Comparison of ENCODE assay signal across 7 mouse cellular contexts in the genomic region with DNA sequence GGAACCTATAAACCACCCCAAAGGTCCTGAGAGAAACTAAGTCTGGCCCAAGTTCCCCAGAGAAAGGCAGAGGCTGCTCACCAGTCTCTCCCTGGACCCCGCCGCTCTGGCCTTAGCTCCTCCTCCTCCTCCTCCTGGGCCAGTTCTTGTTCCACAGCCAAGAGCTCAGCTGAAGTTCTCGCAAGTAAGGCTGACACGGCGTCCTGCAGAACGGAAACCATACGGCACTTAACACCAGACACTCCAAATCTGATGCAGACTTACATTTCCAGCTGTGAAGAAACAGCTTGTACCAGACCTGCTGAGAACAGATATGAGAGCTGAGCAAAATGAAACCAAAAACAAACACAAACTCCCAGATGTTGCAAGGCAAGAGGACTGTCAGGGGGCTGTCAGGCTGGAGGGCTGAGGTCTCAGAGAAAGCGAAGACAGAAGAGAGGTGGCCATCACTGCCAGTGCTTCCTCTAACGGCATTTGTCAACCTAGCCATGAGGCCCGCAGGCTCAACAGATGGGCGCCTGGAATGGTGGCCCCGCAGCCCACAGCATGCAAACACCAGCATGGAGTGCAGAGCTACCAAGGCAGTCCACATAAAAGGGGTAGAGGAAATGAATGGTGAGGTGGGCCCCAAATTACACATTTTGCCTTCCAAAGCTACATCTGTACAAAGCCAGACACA. TPM values are rescaled to one million over a fixed set of nuclear protein-coding genes. Genes with fewer than 3 reads are reported as not detected.
DNase-seq lines count a peak whose midpoint lies in the region; ATAC-seq and TF ChIP-seq lines count a peak whose summit lies in the region.

No protein-coding gene starts in this region.

- H3K9me3 ChIP-seq in embryonic facial prominence, embryonic 13.5 days = no peaks in the 10 kb centered on the region
- H3K9me3 ChIP-seq in heart, embryonic 12.5 days (replicated peaks) = no peaks in the 10 kb centered on the region
- no peaks in the 10 kb centered on the region for H3K9me3 ChIP-seq in limb, embryonic 10.5 days (replicated peaks)
- H3K9me3 ChIP-seq in megakaryocyte, embryonic 14.5 days = no peaks in the 10 kb centered on the region

- no peak for DNase-seq in left cerebral cortex, adult 2 months (ENCODE audit: extremely low spot score in 1 of 2, low spot score in 2 of 2)
- DNase-seq in left cerebral cortex, adult 11 months (ENCODE audit: low spot score) = no peak
- DNase-seq in limb, embryonic 10.5 days (ENCODE audit: low spot score) = peak; percentile 46
- DNase-seq in thymus, postnatal 36 days = peak; percentile 19 to 26

- ATAC-seq in embryonic facial prominence, embryonic 13.5 days (ENCODE audit: insufficient number of reproducible peaks, insufficient read depth, low FRiP score, low TSS enrichment, low read depth) = no peak
- peak; percentile 58 for ATAC-seq in heart, embryonic 12.5 days (ENCODE audit: insufficient number of reproducible peaks, low FRiP score)

- peaks cover 70% of the 10 kb centered on the region for H3K36me3 ChIP-seq in embryonic facial prominence, embryonic 13.5 days
- H3K36me3 ChIP-seq in heart, embryonic 12.5 days = peaks cover 81% of the 10 kb centered on the region
- peaks cover 70% of the 10 kb centered on the region for H3K36me3 ChIP-seq in limb, embryonic 10.5 days
- peaks cover 49% of the 10 kb centered on the region for H3K36me3 ChIP-seq in megakaryocyte, embryonic 14.5 days (replicated peaks; ENCODE audit: low read length)

- intact Hi-C loops in left cerebral cortex, adult 2 months (cut with DNase I) = no loop called here

- no peak for TF ChIP-seq CTCF in left cerebral cortex, adult 2 months (IDR thresholded peaks at IDR 0.05)

- H3K4me3 ChIP-seq in left cerebral cortex, adult 2 months = 0 out of 2 replicates have a peak overlapping the region, but pooled peaks have one; percentile 11
- peak overlapping the region; percentile 20; the same call in 1 of the 2 replicates for H3K4me3 ChIP-seq in embryonic facial prominence, embryonic 13.5 days
- peak overlapping the region; percentile 7; the same call in 1 of the 2 replicates for H3K4me3 ChIP-seq in heart, embryonic 12.5 days
- peak overlapping the region; percentile 29; the same call in 1 of the 2 replicates for H3K4me3 ChIP-seq in limb, embryonic 10.5 days
- peak overlapping the region; percentile 91 for H3K4me3 ChIP-seq in megakaryocyte, embryonic 14.5 days (replicated peaks)

- H3K4me1 ChIP-seq in embryonic facial prominence, embryonic 13.5 days = peaks cover 20% of the 10 kb centered on the region
- H3K4me1 ChIP-seq in heart, embryonic 12.5 days (replicated peaks) = peaks cover 14% of the 10 kb centered on the region
- peaks cover 24% of the 10 kb centered on the region for H3K4me1 ChIP-seq in limb, embryonic 10.5 days
- peaks cover 45% of the 10 kb centered on the region for H3K4me1 ChIP-seq in megakaryocyte, embryonic 14.5 days

- 33% methylated on average over 12 of the region's 12 CpGs for WGBS in embryonic facial prominence, embryonic 13.5 days
- 45% methylated on average over 12 of the region's 12 CpGs for whole genome bisulfite sequencing in heart, embryonic 12.5 days
- WGBS in limb, embryonic 10.5 days = 48% methylated on average over 12 of the region's 12 CpGs

- H3K27ac ChIP-seq in left cerebral cortex, adult 2 months = peak overlapping the region; percentile 50
- H3K27ac ChIP-seq in embryonic facial prominence, embryonic 13.5 days = peak overlapping the region; percentile 85
- H3K27ac ChIP-seq in heart, embryonic 12.5 days (ENCODE audit: poor library complexity, severe bottlenecking) = peak overlapping the region; percentile 36
- peak overlapping the region; percentile 79 for H3K27ac ChIP-seq in limb, embryonic 10.5 days

- no peaks in the 10 kb centered on the region for H3K27me3 ChIP-seq in embryonic facial prominence, embryonic 13.5 days
- no peaks in the 10 kb centered on the region for H3K27me3 ChIP-seq in heart, embryonic 12.5 days (replicated peaks)
- H3K27me3 ChIP-seq in limb, embryonic 10.5 days (ENCODE audit: low read depth, poor library complexity, severe bottlenecking) = no peaks in the 10 kb centered on the region
- no peaks in the 10 kb centered on the region for H3K27me3 ChIP-seq in megakaryocyte, embryonic 14.5 days (replicated peaks)

- peak overlapping the region; percentile 50 for H3K4me2 ChIP-seq in embryonic facial prominence, embryonic 13.5 days
- H3K4me2 ChIP-seq in heart, embryonic 12.5 days = peak overlapping the region; percentile 42

- H3K9ac ChIP-seq in embryonic facial prominence, embryonic 13.5 days = peak overlapping the region; percentile 55; the same call in 1 of the 2 replicates
- no peak overlapping the region for H3K9ac ChIP-seq in heart, embryonic 12.5 days

RNA-seq across cellular contexts. Expression of gene Cldn22, which starts 27.7 kb away (rescaled TPM):
- under 1 TPM in 1 of 2 experiments, not detected in 1; 0.58 TPM for total RNA-seq in left cerebral cortex, adult 2 months (2021)
- polyA plus RNA-seq in embryonic facial prominence, embryonic 13.5 days (2015; fragmentation: Nextera tagmentation; extraction: Ambion mirVana) = not detected in 2 replicates
- not detected in 2 replicates for polyA plus RNA-seq in heart, embryonic 12.5 days (2016; fragmentation: Nextera tagmentation; extraction: Ambion mirVana)
- polyA plus RNA-seq in limb, embryonic 10.5 days (2016; fragmentation: Nextera tagmentation; extraction: Ambion mirVana) = not detected in 2 replicates
- polyA plus RNA-seq in megakaryocyte, embryonic 14.5 days (2012; ENCODE audit: insufficient read depth, low replicate concordance) = not detected in 2 replicates

RNA-seq across cellular contexts. Expression of gene Cldn24, which starts 30.0 kb away (rescaled TPM):
- not detected for total RNA-seq in left cerebral cortex, adult 2 months (2021)
- not detected in 2 replicates for polyA plus RNA-seq in embryonic facial prominence, embryonic 13.5 days (2015; fragmentation: Nextera tagmentation; extraction: Ambion mirVana)
- polyA plus RNA-seq in heart, embryonic 12.5 days (2016; fragmentation: Nextera tagmentation; extraction: Ambion mirVana) = not detected in 2 replicates
- not detected in 2 replicates for polyA plus RNA-seq in limb, embryonic 10.5 days (2016; fragmentation: Nextera tagmentation; extraction: Ambion mirVana)
- not detected in 2 replicates for polyA plus RNA-seq in megakaryocyte, embryonic 14.5 days (2012; ENCODE audit: insufficient read depth, low replicate concordance)

Comparison
In these comparisons a context has a peak if more than half of its experiments do, and no peak if none do; other contexts are left out.
1. DNase-seq: peak in limb, embryonic 10.5 days (single experiment) and thymus, postnatal 36 days (2 of 2); none in left cerebral cortex, adult 2 months (0 of 2) and left cerebral cortex, adult 11 months (single experiment).
2. H3K4me3 ChIP-seq: peak in every context shown above with its lines; median percentile 91 in megakaryocyte, embryonic 14.5 days; 29 in limb, embryonic 10.5 days; 20 in embryonic facial prominence, embryonic 13.5 days; 11 in left cerebral cortex, adult 2 months; 7 in heart, embryonic 12.5 days.
3. Peak in every context shown above with its lines, with median percentiles within 50 percentile points of each other: H3K27ac ChIP-seq.